Mouse (Mus musculus) adrenal gland, adult 10 weeks (tissue): ENCODE measurements around the gene Notch1. TPM values are rescaled to one million over a fixed set of nuclear protein-coding genes. Genes with fewer than 3 reads are reported as not detected.

Experiments
- polyA plus RNA-seq: library from polyadenylated mRNA; stranded (reverse); fragments of 350-450 nt; fragmentation: Illumina TruSeq; extraction: RNeasy Lipid Tissue Mini Kit (QIAGEN cat#74804); gene quantifications from one replicate; pipeline ENCODE4 v1.2.3, GENCODE M21; 2014; ENCODE audit warnings: low read depth, low replicate concordance

The Notch1 gene
- 2.2 TPM for polyA plus RNA-seq

DNA sequence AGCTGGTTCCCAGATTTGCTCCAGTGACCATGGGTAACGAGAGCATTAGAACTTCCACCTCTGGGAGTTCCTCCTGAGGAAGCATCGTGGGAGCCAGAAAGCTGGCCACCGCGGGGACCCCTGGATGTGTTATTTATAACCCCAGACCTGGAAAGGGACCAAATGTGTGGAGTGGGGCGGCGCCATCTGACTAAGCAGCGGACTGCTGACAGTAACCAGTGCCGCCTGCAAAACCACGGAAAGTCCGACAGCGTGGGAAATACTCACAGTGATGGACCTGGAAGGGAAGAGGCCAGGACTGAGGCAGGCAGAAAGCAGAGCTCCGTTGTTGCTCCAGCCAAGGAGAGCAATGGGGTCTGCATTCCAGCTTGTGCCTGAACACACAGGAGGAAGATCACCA lies at the start of gene Notch1:
Gene Notch1 (minus strand): TSS at position 389 of the 400 bp plus-strand sequence.

DNA sequence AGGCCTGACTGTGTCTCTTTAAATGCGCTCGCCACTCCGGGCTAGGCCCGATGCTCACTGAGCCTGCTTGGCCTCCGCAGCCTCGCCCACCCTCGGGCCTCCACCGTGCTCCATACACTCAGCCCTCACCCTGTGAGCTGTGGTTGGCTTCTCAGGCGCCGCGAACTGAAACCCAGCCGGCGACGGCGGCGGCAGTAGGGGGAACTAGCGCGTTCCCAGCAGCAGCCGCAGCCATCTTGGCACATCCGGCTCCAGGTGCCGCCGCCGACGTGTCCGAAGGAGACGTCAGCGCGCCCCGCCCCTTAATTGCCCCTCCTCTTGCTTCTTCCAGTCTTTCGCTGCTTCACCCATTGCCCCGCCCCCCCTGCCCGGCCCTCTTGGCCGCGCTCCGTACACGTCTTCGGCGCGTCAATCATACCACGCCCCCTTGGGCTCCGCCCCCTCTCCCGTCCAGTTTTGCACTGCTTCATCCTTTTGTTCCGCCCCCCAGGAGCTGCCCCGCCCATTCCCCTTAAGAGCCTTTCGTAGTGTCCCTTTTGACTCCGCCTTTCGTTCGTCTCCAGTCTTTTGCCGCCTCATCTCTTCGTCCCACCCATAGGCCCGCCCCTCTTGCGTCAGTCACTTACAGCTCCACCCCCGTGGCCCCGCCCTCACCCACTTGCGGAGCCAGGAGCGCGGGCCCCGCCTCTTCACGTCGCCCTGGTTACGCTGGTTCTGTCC lies 71.4 kb downstream of the Notch1 start, which contains the start of gene Sec16a:
Gene Sec16a (minus strand): TSS at position 271 of the 720 bp plus-strand sequence.

DNA sequence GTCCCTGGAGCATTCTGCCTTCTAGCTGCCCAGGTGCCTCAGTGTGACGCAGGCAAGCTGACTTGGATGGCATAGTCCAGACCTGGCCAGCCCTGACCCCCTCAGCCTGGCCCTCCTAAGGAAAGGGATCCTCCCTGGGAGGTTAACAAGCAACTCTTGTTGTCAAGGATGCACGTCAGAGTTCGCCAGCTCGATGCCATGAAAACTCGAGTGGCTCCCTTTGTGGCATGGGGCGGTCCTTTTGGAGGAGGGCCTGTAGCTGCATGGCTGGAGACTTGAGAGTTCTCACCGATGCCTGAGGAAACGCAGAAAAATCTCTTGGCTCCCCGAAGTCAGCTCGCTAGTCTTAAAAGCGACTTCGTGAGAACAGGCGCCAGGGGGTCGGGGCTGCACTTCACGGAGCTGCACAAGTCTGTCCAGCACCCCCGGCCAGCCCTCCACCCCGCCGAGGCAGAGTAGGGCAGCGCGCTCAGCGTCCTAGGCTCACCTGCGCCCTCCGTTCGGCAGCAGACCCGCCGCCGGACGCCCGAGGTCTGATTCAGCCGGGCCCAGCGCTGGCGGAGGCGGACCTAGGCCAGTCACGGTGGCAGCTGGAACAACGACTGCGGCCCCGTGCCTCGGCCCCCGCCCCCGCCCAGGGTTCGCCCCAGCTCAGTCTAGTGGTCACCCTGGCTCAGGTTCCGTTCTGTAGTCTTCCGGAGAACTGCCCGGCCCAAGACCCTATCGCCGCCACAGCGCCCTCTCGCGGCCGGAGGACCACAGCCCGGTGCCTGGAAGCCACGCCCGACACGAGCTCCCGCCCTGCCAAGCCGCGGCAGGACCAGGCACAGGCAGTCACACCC lies 107.7 kb downstream of the Notch1 start, which contains the start of gene Inpp5e:
Gene Inpp5e (minus strand): TSS at position 689 of the 842 bp plus-strand sequence.

Other genes with a start within 250 kb of the Notch1 start
- gene Ccdc187, start 222.1 kb downstream of the Notch1 start, polyA plus RNA-seq = 0.29 TPM
- gene Gpsm1, start 201.1 kb downstream of the Notch1 start, polyA plus RNA-seq = 0.64 TPM
- 1.4 TPM for gene Dnlz, start 164.6 kb downstream of the Notch1 start, polyA plus RNA-seq
- gene Card9, start 155.7 kb downstream of the Notch1 start, polyA plus RNA-seq = not detected
- 13.1 TPM for gene Snapc4, start 136.0 kb downstream of the Notch1 start, polyA plus RNA-seq
- 36.0 TPM for gene Entr1, start 127.3 kb downstream of the Notch1 start, polyA plus RNA-seq
- 199 TPM for gene Pmpca, start 127.3 kb downstream of the Notch1 start, polyA plus RNA-seq
- 9.9 TPM for gene Inpp5e, start 107.5 kb downstream of the Notch1 start, polyA plus RNA-seq
- 52.7 TPM for gene Sec16a, start 71.4 kb downstream of the Notch1 start, polyA plus RNA-seq
- 9.3 TPM for gene Egfl7, start 63.4 kb upstream of the Notch1 start, polyA plus RNA-seq
- not detected for gene Gm20532, start 70.0 kb upstream of the Notch1 start, polyA plus RNA-seq
- gene Agpat2, start 87.8 kb upstream of the Notch1 start, polyA plus RNA-seq = 19.9 TPM
- not detected for gene Fam69b, start 111.8 kb upstream of the Notch1 start, polyA plus RNA-seq
- gene Lcn4, start 154.6 kb upstream of the Notch1 start, polyA plus RNA-seq = not detected